Mouse (Mus musculus) forebrain, embryonic 11.5 days (tissue): ENCODE results near the gene Dpy19l2. TPM values are rescaled to one million over a fixed set of nuclear protein-coding genes. Genes with fewer than 3 reads are reported as not detected.

Experiments used
- ATAC-seq: fragments of 200-750 bp; cut with Nextera tagmentation; replicated peaks from 2 replicates; pipeline ENCODE4 v1.8.0; 2017; ENCODE audit warnings: moderate TSS enrichment; ENCODE audit not compliant: low FRiP score
- DNase-seq: peaks from one replicate; pipeline ENCODE4 v3.0.0-alpha.2; 2017; ENCODE audit warnings: low spot score
- H3K27ac ChIP-seq: fragments of 300-500 bp; sonication (generic); 2 replicates; pipeline ENCODE4 v1.5.1; 2014; ENCODE audit warnings: low read depth, low read length
- H3K27me3 ChIP-seq: fragments of 300-500 bp; sonication (generic); 2 replicates; pipeline ENCODE4 v1.6.1; 2014; ENCODE audit warnings: mild to moderate bottlenecking, low read length, mixed read lengths; ENCODE audit not compliant: control insufficient read depth, insufficient read depth
- H3K36me3 ChIP-seq: fragments of 300-500 bp; sonication (generic); 2 replicates; pipeline ENCODE4 v1.6.1; 2014; ENCODE audit warnings: mild to moderate bottlenecking, low read length, moderate library complexity, mixed read lengths; ENCODE audit not compliant: control insufficient read depth, insufficient read depth
- H3K4me1 ChIP-seq: fragments of 300-500 bp; sonication (generic); replicated peaks from 2 replicates; pipeline ENCODE4 v1.6.1; 2014; ENCODE audit warnings: low read length, mixed read lengths; ENCODE audit not compliant: control insufficient read depth, insufficient read depth
- H3K4me2 ChIP-seq: fragments of 300-500 bp; sonication (generic); 2 replicates; pipeline ENCODE4 v1.6.1; 2014; ENCODE audit warnings: low read depth, mild to moderate bottlenecking, low read length, moderate library complexity, mixed read lengths; ENCODE audit not compliant: severe bottlenecking
- H3K4me3 ChIP-seq: fragments of 300-500 bp; sonication (generic); 2 replicates; pipeline ENCODE4 v1.5.1; 2014; ENCODE audit warnings: low read depth, low read length
- H3K9ac ChIP-seq: fragments of 300-500 bp; sonication (generic); 2 replicates; pipeline ENCODE4 v1.6.1; 2014; ENCODE audit warnings: low read length
- H3K9me3 ChIP-seq: fragments of 300-500 bp; sonication (generic); 2 replicates; pipeline ENCODE4 v1.6.1; 2016; ENCODE audit warnings: low read length, mixed read lengths; ENCODE audit not compliant: control insufficient read depth
- WGBS: fragments of 180-500 bp; shearing (Covaris S2); extraction: QIAGEN DNeasy Blood & Tissue Kit; methylation state at CpG from one replicate; pipeline ENCODE4 v1.1.7; 2014; 5-methylcytosine and 5-hydroxymethylcytosine counted together
- polyA plus RNA-seq: library from polyadenylated mRNA; unstranded; fragments of >200 nt; fragmentation: Nextera tagmentation; extraction: Ambion mirVana; gene quantifications from 2 replicates; pipeline ENCODE4 v1.2.1, GENCODE M21; 2014

Dpy19l2 gene
- polyA plus RNA-seq, 1 experiment from 2014 or later, result 0.07 TPM

- no peak overlapping the region for H3K9ac ChIP-seq
- 81% methylated on average over 5 of the region's 5 CpGs for WGBS
- H3K4me1 ChIP-seq, result no peaks in the 10 kb centered on the region
- H3K36me3 ChIP-seq, result no peaks in the 10 kb centered on the region
- no peaks in the 10 kb centered on the region for H3K27me3 ChIP-seq
- H3K27ac ChIP-seq, result no peak overlapping the region
- no peak overlapping the region for H3K4me3 ChIP-seq
- no peak for ATAC-seq
- no peaks in the 10 kb centered on the region for H3K9me3 ChIP-seq
- DNase-seq, result no peak
- H3K4me2 ChIP-seq, result no peak overlapping the region
Observed at GRCm38 (mm10) chr9:24514078-24514469, 182.0 kb downstream of the Dpy19l2 start.

- Histone ChIP-seq H3K4me2 (no peak overlapping the region), H3K27me3 (no peaks in the 10 kb centered on the region), H3K36me3 (no peaks in the 10 kb centered on the region), H3K27ac (no peak overlapping the region), H3K4me1 (no peaks in the 10 kb centered on the region), H3K9ac (no peak overlapping the region), H3K9me3 (no peaks in the 10 kb centered on the region), H3K4me3 (no peak overlapping the region)
- DNase-seq (no peak), ATAC-seq (no peak)
- WGBS, result 80% methylated on average over 9 of the region's 9 CpGs
Observed at GRCm38 (mm10) chr9:24513290-24514077, 182.6 kb downstream of the Dpy19l2 start.

GRCm38 (mm10) chr9:24512121-24512539, 184.0 kb downstream of the Dpy19l2 start:
- WGBS, result 90% methylated on average over 5 of the region's 5 CpGs

GRCm38 (mm10) chr9:24511371-24512120, 184.5 kb downstream of the Dpy19l2 start:
- no peak overlapping the region for H3K27ac ChIP-seq
- no peak for ATAC-seq
- H3K4me3 ChIP-seq, result no peak overlapping the region
- H3K9ac ChIP-seq, result no peak overlapping the region
- no peak overlapping the region for H3K4me2 ChIP-seq
- H3K27me3 ChIP-seq, result no peaks in the 10 kb centered on the region
- no peaks in the 10 kb centered on the region for H3K4me1 ChIP-seq
- DNase-seq, result no peak
- H3K9me3 ChIP-seq, result no peaks in the 10 kb centered on the region
- H3K36me3 ChIP-seq, result no peaks in the 10 kb centered on the region
- 87% methylated on average over 4 of the region's 4 CpGs for WGBS

More at GRCm38 (mm10) chr9:24512121-24512539, 184.0 kb downstream of the Dpy19l2 start:
- ATAC-seq, result no peak
- no peak overlapping the region for H3K27ac ChIP-seq
- no peaks in the 10 kb centered on the region for H3K36me3 ChIP-seq
- no peak for DNase-seq
- no peaks in the 10 kb centered on the region for H3K4me1 ChIP-seq
- no peaks in the 10 kb centered on the region for H3K9me3 ChIP-seq
- H3K9ac ChIP-seq, result no peak overlapping the region
- no peaks in the 10 kb centered on the region for H3K27me3 ChIP-seq
- no peak overlapping the region for H3K4me2 ChIP-seq
- no peak overlapping the region for H3K4me3 ChIP-seq

- Histone ChIP-seq H3K27me3 (no peaks in the 10 kb centered on the region), H3K4me3 (no peak overlapping the region), H3K4me1 (peaks cover 1% of the 10 kb centered on the region; the same call in 1 of the 2 replicates), H3K9me3 (no peaks in the 10 kb centered on the region), H3K4me2 (no peak overlapping the region), H3K9ac (no peak overlapping the region), H3K27ac (no peak overlapping the region), H3K36me3 (no peaks in the 10 kb centered on the region)
- WGBS, result 98% methylated on average over 4 of the region's 4 CpGs
- no peak for DNase-seq
- no peak for ATAC-seq
Observed at GRCm38 (mm10) chr9:24508880-24509279, 187.2 kb downstream of the Dpy19l2 start.

Other genes with a start within 250 kb of the Dpy19l2 start
- gene Dpy19l1, start 193.2 kb downstream of the Dpy19l2 start, polyA plus RNA-seq, result 21.5 and 24.2 TPM in 2 replicates
- gene Cypt4, start 71.1 kb downstream of the Dpy19l2 start, polyA plus RNA-seq, result not detected in 2 replicates
- gene Tbx20, start 78.0 kb upstream of the Dpy19l2 start, polyA plus RNA-seq, result 0.48 TPM in 1 of 2 replicates, not detected in the other